Mouse (Mus musculus) ES-E14 (cell line): ENCODE measurements around the gene Mllt3. TPM values are rescaled to one million over a fixed set of nuclear protein-coding genes. Genes with fewer than 3 reads are reported as not detected.

Source experiments
- DNase-seq: peaks from one replicate; pipeline ENCODE4 v3.0.0-alpha.2; 2013; ENCODE audit warnings: low read depth, low spot score
- H3K27ac ChIP-seq: 2 replicates; pipeline ENCODE4 v1.5.1; 2012; ENCODE audit warnings: low read depth, mild to moderate bottlenecking, low read length, moderate library complexity, mixed read lengths; ENCODE audit not compliant: poor library complexity, insufficient read depth, severe bottlenecking
- H3K36me3 ChIP-seq: 2 replicates; pipeline ENCODE4 v1.6.1; 2012; ENCODE audit warnings: mild to moderate bottlenecking, low read length, moderate library complexity, mixed read lengths; ENCODE audit not compliant: control insufficient read depth, poor library complexity, insufficient read depth, severe bottlenecking
- H3K4me1 ChIP-seq, 2 experiments: fragments of 150-350 bp in 1 of 2; sonication (generic) in 1 of 2; 2 replicates each; pipeline ENCODE4 v1.6.1; 2012; ENCODE audit warnings: low read length in 2 of 2, mild to moderate bottlenecking in 1 of 2, mixed read lengths in 1 of 2; ENCODE audit not compliant: control insufficient read depth in 2 of 2, insufficient read depth in 2 of 2, poor library complexity in 1 of 2
- H3K4me3 ChIP-seq, 2 experiments: fragments of 150-350 bp in 1 of 2; sonication (generic) in 1 of 2; 2 replicates each; pipeline ENCODE4 v1.5.1; 2012; ENCODE audit warnings: low read length in 2 of 2, low read depth in 1 of 2, mild to moderate bottlenecking in 1 of 2, mixed read lengths in 1 of 2; ENCODE audit not compliant: insufficient read depth in 1 of 2, poor library complexity in 1 of 2, severe bottlenecking in 1 of 2
- H3K9ac ChIP-seq: 2 replicates; pipeline ENCODE4 v1.6.1; 2012; ENCODE audit warnings: low read depth, mild to moderate bottlenecking, low read length, mixed read lengths; ENCODE audit not compliant: poor library complexity, insufficient read depth, severe bottlenecking
- H3K9me3 ChIP-seq: fragments of 150-350 bp; sonication (generic); 2 replicates; pipeline ENCODE4 v1.6.1; 2012; ENCODE audit warnings: low read depth, mild to moderate bottlenecking, low read length; ENCODE audit not compliant: control insufficient read depth, insufficient read depth
- CHD2 ChIP-seq: IDR thresholded peaks from 2 replicates; pipeline ENCODE4 v1.6.1; 2014; ENCODE audit warnings: mild to moderate bottlenecking, low read depth, low read length, inconsistent platforms
- HCFC1 ChIP-seq: IDR thresholded peaks from 2 replicates; pipeline ENCODE4 v1.6.1; 2012; ENCODE audit warnings: low read length, inconsistent platforms, borderline replicate concordance; ENCODE audit not compliant: insufficient read depth
- MAFK ChIP-seq: IDR thresholded peaks from 2 replicates; pipeline ENCODE4 v1.6.1; 2014; ENCODE audit warnings: mild to moderate bottlenecking, low read depth, low read length, inconsistent platforms; ENCODE audit not compliant: insufficient read depth
- ZC3H11A ChIP-seq: IDR thresholded peaks from 2 replicates; pipeline ENCODE4 v1.6.1; 2012; ENCODE audit warnings: low read depth, mild to moderate bottlenecking, inconsistent platforms, low read length, borderline replicate concordance
- ZNF384 ChIP-seq: IDR thresholded peaks from 2 replicates; pipeline ENCODE4 v1.6.1; 2012; ENCODE audit warnings: low read depth, low read length, inconsistent platforms
- in situ Hi-C, 2 experiments: fragments of 600-800 bp; cut with MboI; formaldehyde crosslinking; loops; one replicate each; pipeline ENCODE4 v1.15.1; 2025; ENCODE audit warnings: low sequenced_read_pairs in 2 of 2, inconsistent platforms in 1 of 2; ENCODE audit not compliant: unreplicated experiment in 2 of 2
- total RNA-seq: library from RNA; depleted of rRNA; stranded (reverse); fragments of 300-350 nt; gene quantifications from 2 replicates; pipeline ENCODE4 v1.2.3, GENCODE M21; 2012

Gene Mllt3
- total RNA-seq, 1 experiment: 11.1 TPM

DNA sequence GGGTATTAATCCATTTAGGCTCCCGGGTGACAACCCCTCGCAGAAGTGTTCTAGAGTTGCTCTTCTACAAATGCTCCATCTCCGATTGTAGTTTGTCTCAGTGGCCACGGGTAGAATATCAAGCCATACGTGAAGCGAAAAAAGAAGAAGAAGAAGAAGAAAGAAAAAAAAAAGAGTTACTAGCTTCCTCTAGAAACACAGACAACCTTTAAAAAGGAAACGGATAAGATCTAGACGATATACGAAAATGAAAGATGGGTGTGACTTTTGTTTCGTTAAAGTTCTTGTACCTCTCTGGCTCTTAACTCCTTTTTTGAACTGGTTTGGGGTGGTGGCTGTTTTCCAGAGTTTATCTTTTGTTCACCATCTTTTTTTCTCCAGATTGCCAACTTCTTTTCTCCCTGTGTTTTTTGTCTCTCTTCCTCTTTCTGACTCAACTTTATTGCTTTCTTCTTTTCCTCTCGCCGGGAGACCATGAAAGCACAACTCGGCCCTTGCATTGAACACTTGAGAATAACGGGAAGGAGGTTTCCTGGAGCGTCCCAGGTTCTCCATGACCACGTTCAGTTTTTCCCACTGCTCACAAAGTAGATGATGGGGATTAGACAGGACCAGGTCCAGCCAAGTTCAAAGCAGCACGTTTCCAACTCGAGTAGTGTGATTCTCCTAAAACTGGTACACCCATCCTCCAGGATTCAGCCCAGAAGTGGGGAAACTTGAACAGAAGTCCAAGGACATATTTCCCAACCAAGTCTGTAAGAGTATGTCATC, 1.4 kb upstream of the Mllt3 start:
- H3K27ac ChIP-seq: no peak overlapping the region
- no peak overlapping the region for H3K9ac ChIP-seq
- TF ChIP-seq ZNF384 (no peak), MAFK (no peak), HCFC1 (no peak), ZC3H11A (no peak), CHD2 (no peak)
- no peaks in the 10 kb centered on the region for H3K9me3 ChIP-seq
- no peaks in the 10 kb centered on the region for H3K36me3 ChIP-seq
- H3K4me3 ChIP-seq: peak overlapping the region in 1 of 2 experiments; percentile 89; a peak in 1 of 4 replicates
- DNase-seq: no peak
- H3K4me1 ChIP-seq: no peaks in the 10 kb centered on the region
- in situ Hi-C loops: loop anchor here in 1 of 2 experiments (25.0 kb wide), 1 partner anchor 503 kb away; no protein-coding TSS in a partner anchor

DNA sequence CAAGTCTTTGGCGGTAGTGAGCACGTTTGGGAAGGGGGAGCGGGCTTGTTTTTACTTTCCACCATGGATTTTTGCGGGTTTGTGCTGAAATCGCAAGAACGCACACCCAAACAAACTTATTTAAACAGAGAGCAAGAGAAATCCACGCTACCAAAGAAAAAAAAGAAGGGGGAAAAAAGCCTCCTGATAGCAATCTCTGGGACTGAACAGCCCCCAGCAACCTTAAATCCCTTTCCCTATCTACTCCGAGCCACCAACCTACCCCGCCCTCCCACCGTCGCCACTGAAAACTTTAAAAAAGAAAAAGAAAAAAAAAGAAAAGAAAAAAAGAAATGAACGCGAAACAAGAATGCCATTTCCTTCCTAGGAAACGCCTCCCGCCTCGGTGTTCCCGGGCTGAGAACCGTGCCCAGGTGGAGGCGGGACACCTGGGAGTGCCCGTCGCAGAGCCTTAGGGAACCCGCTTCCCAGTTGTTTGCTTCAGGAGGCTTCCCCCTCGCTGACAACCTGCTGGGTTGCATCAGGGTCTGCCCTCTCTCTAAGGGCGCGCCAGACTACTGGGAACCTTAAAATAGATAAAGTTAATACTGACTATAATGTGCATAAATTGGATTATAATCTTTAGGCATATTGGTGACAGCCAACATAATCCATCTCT, 694 bp upstream of the Mllt3 start:
- no peaks in the 10 kb centered on the region for H3K9me3 ChIP-seq
- no peaks in the 10 kb centered on the region for H3K36me3 ChIP-seq
- TF ChIP-seq ZC3H11A (no peak), HCFC1 (no peak), MAFK (no peak), CHD2 (no peak), ZNF384 (no peak)
- in situ Hi-C loops: loop anchor here in 1 of 2 experiments (25.0 kb wide), 1 partner anchor 503 kb away; no protein-coding TSS in a partner anchor
- no peaks in the 10 kb centered on the region for H3K4me1 ChIP-seq
- no peak for DNase-seq
- H3K9ac ChIP-seq: peak overlapping the region; percentile 56; the same call in 1 of the 2 replicates
- H3K4me3 ChIP-seq: peak overlapping the region; percentile 89 to 97
- no peak overlapping the region for H3K27ac ChIP-seq

DNA sequence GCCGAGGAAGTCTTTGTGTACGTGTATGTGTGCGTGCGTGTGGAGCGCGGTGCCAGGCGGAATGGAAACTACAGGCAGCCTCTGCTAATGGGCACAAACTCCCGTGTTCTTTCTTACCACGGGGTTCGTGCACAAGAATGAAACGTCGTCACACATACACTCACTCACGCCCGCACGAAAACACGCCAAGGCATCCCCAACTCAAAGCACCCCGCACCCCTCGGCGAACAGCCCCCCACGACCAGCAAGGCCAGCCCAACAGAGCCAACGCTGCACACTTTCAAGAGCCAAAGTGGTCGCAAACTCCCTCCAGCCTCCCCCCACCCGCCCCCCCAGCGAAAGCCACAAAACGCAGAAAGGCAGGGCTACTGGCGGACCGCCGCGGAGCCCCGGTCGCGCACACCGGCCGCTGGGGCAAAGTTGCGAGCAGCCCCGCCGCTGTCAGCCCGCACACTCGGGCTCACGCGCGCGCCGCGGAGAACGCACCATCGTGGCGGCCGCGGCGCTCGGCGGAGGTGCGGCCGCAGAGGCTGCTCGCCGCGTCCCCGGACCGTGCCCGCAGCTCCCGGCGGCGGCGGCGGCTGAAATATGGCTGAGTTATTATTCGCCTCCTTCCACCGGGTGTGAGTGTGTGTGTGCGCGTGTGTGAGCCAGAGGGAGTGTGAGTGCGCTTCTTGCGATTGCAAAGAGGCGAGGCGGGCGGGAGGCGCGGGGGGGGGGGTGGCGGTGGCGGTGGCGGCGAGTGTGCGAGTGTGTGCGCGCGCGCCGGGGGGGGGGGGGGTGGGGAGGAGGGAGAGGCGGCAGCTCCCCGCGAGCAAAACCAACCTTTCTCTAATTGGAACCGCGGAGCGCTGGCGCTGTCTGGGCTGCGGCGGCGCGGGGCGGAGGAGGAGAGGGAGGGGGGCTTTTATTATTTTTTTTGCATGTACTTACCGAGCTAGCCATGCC, 739 bp downstream of the Mllt3 start:
- no peak overlapping the region for H3K27ac ChIP-seq
- TF ChIP-seq ZNF384 (no peak), CHD2 (no peak), ZC3H11A (no peak), MAFK (no peak), HCFC1 (no peak)
- no peaks in the 10 kb centered on the region for H3K36me3 ChIP-seq
- DNase-seq: no peak
- in situ Hi-C loops: loop anchor here in 1 of 2 experiments (25.0 kb wide), 1 partner anchor 505 kb away; no protein-coding TSS in a partner anchor
- H3K9ac ChIP-seq: peak overlapping the region; percentile 72
- H3K4me1 ChIP-seq: no peaks in the 10 kb centered on the region
- peak overlapping the region; percentile 89 to 97 for H3K4me3 ChIP-seq
- no peaks in the 10 kb centered on the region for H3K9me3 ChIP-seq
